Mouse (Mus musculus) kidney, embryonic 14.5 days (tissue): ENCODE measurements at regions not wholly inside any gene's neighbourhood (a gene's known extent, or its start where the extent isn't known, plus 50 kb on each side); places are given as distances from the start of the nearest gene placed in this dataset.

Source experiments
- ATAC-seq: fragments of 200-750 bp; cut with Nextera tagmentation; 2 replicates; pipeline ENCODE4 v1.8.0; 2017; ENCODE audit warnings: moderate number of reproducible peaks, mild to moderate bottlenecking, moderate TSS enrichment, moderate library complexity; ENCODE audit not compliant: low FRiP score, low TSS enrichment
- H3K27ac ChIP-seq: fragments of 300-500 bp; sonication (generic); 2 replicates; pipeline ENCODE4 v1.5.1; 2014; ENCODE audit warnings: low read depth, mild to moderate bottlenecking, low read length, moderate library complexity, mixed read lengths
- H3K27me3 ChIP-seq: fragments of 300-500 bp; sonication (generic); 2 replicates; pipeline ENCODE4 v1.6.1; 2014; ENCODE audit warnings: mild to moderate bottlenecking, low read length; ENCODE audit not compliant: control insufficient read depth, insufficient read depth
- H3K36me3 ChIP-seq: fragments of 300-500 bp; sonication (generic); 2 replicates; pipeline ENCODE4 v1.6.1; 2014; ENCODE audit warnings: low read length, mixed read lengths; ENCODE audit not compliant: control insufficient read depth, insufficient read depth
- H3K4me1 ChIP-seq: fragments of 300-500 bp; sonication (generic); 2 replicates; pipeline ENCODE4 v1.6.1; 2014; ENCODE audit warnings: low read length, mixed read lengths; ENCODE audit not compliant: control insufficient read depth, insufficient read depth
- H3K4me2 ChIP-seq: fragments of 300-500 bp; sonication (generic); replicated peaks from 2 replicates; pipeline ENCODE4 v1.6.1; 2014; ENCODE audit warnings: low read depth, mild to moderate bottlenecking, low read length
- H3K4me3 ChIP-seq: fragments of 300-500 bp; sonication (generic); 2 replicates; pipeline ENCODE4 v1.5.1; 2014; ENCODE audit warnings: mild to moderate bottlenecking, low read length
- H3K9ac ChIP-seq: fragments of 300-500 bp; sonication (generic); 2 replicates; pipeline ENCODE4 v1.6.1; 2014; ENCODE audit warnings: low read depth, mild to moderate bottlenecking, low read length, moderate library complexity
- H3K9me3 ChIP-seq: fragments of 300-500 bp; sonication (generic); 2 replicates; pipeline ENCODE4 v1.6.1; 2016; ENCODE audit warnings: low read length; ENCODE audit not compliant: control insufficient read depth
- WGBS: fragments of 180-500 bp; shearing (Covaris S2); extraction: QIAGEN DNeasy Blood & Tissue Kit; methylation state at CpG from one replicate; pipeline ENCODE4 v1.1.7; 2014; 5-methylcytosine and 5-hydroxymethylcytosine counted together

GRCm38 (mm10) chr10:25857954-25858616 lies 220.0 kb upstream of the Gm9767 start:
- no peak; the same call in 1 of the 2 replicates for ATAC-seq
- no peak overlapping the region for H3K4me2 ChIP-seq
- H3K27ac ChIP-seq: no peak overlapping the region
- no peaks in the 10 kb centered on the region for H3K27me3 ChIP-seq
- WGBS: 43% methylated on average over 10 of the region's 10 CpGs
- H3K9ac ChIP-seq: no peak overlapping the region
- H3K9me3 ChIP-seq: no peaks in the 10 kb centered on the region
- no peaks in the 10 kb centered on the region for H3K36me3 ChIP-seq
- H3K4me1 ChIP-seq: 0 out of 2 replicates have a peak, but pooled peaks cover 2% of the 10 kb centered on the region
- H3K4me3 ChIP-seq: no peak overlapping the region

GRCm38 (mm10) chr10:25844348-25844747 lies 233.7 kb upstream of the Gm9767 start:
- Histone ChIP-seq H3K9me3 (no peaks in the 10 kb centered on the region), H3K27me3 (no peaks in the 10 kb centered on the region), H3K4me2 (no peak overlapping the region), H3K36me3 (no peaks in the 10 kb centered on the region), H3K4me1 (no peaks in the 10 kb centered on the region), H3K27ac (no peak overlapping the region), H3K4me3 (no peak overlapping the region), H3K9ac (no peak overlapping the region)
- no peak for ATAC-seq

- H3K36me3 ChIP-seq: no peaks in the 10 kb centered on the region
- H3K4me1 ChIP-seq: no peaks in the 10 kb centered on the region
- no peaks in the 10 kb centered on the region for H3K27me3 ChIP-seq
- no peak overlapping the region for H3K9ac ChIP-seq
- H3K4me2 ChIP-seq: no peak overlapping the region
- no peak overlapping the region for H3K27ac ChIP-seq
- H3K4me3 ChIP-seq: no peak overlapping the region
- WGBS: 77% methylated on average over 2 of the region's 2 CpGs
- ATAC-seq: no peak
- H3K9me3 ChIP-seq: no peaks in the 10 kb centered on the region
These were observed 248.8 kb upstream of the Gm9767 start for GRCm38 (mm10) chr10:25829275-25829674.

GRCm38 (mm10) chr10:25804223-25804622 lies 268.2 kb upstream of the Smlr1 start:
- no peaks in the 10 kb centered on the region for H3K9me3 ChIP-seq
- 83% methylated on average over 3 of the region's 3 CpGs for WGBS
- no peak overlapping the region for H3K9ac ChIP-seq
- no peak overlapping the region for H3K27ac ChIP-seq
- H3K4me1 ChIP-seq: no peaks in the 10 kb centered on the region
- ATAC-seq: no peak
- H3K4me3 ChIP-seq: no peak overlapping the region
- no peak overlapping the region for H3K4me2 ChIP-seq
- H3K36me3 ChIP-seq: no peaks in the 10 kb centered on the region
- no peaks in the 10 kb centered on the region for H3K27me3 ChIP-seq

- WGBS: 63% methylated on average over 2 of the region's 2 CpGs
- Histone ChIP-seq H3K27me3 (no peaks in the 10 kb centered on the region), H3K4me1 (no peaks in the 10 kb centered on the region), H3K9me3 (no peaks in the 10 kb centered on the region), H3K4me2 (no peak overlapping the region), H3K4me3 (no peak overlapping the region), H3K27ac (no peak overlapping the region), H3K36me3 (no peaks in the 10 kb centered on the region), H3K9ac (no peak overlapping the region)
- no peak for ATAC-seq
These were observed 265.4 kb upstream of the Smlr1 start for GRCm38 (mm10) chr10:25801499-25801898.

GRCm38 (mm10) chr10:25798881-25799280 lies 262.8 kb upstream of the Smlr1 start:
- WGBS: 96% methylated on average over 2 of the region's 2 CpGs
- Histone ChIP-seq H3K4me1 (no peaks in the 10 kb centered on the region), H3K27ac (no peak overlapping the region), H3K9ac (no peak overlapping the region), H3K9me3 (no peaks in the 10 kb centered on the region), H3K4me2 (no peak overlapping the region), H3K36me3 (no peaks in the 10 kb centered on the region), H3K4me3 (no peak overlapping the region), H3K27me3 (no peaks in the 10 kb centered on the region)
- no peak for ATAC-seq

GRCm38 (mm10) chr10:25790363-25790821 lies 254.3 kb upstream of the Smlr1 start:
- Histone ChIP-seq H3K36me3 (no peaks in the 10 kb centered on the region), H3K9ac (no peak overlapping the region), H3K4me1 (no peaks in the 10 kb centered on the region), H3K27me3 (no peaks in the 10 kb centered on the region), H3K4me3 (no peak overlapping the region), H3K4me2 (no peak overlapping the region), H3K27ac (no peak overlapping the region), H3K9me3 (no peaks in the 10 kb centered on the region)
- no peak for ATAC-seq
- 72% methylated on average over 3 of the region's 3 CpGs for WGBS

- no peaks in the 10 kb centered on the region for H3K9me3 ChIP-seq
- no peak overlapping the region for H3K4me3 ChIP-seq
- H3K4me2 ChIP-seq: no peak overlapping the region
- H3K36me3 ChIP-seq: no peaks in the 10 kb centered on the region
- ATAC-seq: no peak
- H3K4me1 ChIP-seq: no peaks in the 10 kb centered on the region
- no peak overlapping the region for H3K9ac ChIP-seq
- H3K27ac ChIP-seq: no peak overlapping the region
- no peaks in the 10 kb centered on the region for H3K27me3 ChIP-seq
- 72% methylated on average over 6 of the region's 6 CpGs for WGBS
These were observed 252.6 kb upstream of the Smlr1 start for GRCm38 (mm10) chr10:25788660-25789059.

- WGBS: 88% methylated on average over 4 of the region's 4 CpGs
- no peak for ATAC-seq
These were observed 251.9 kb upstream of the Smlr1 start for GRCm38 (mm10) chr10:25788004-25788403.

More at GRCm38 (mm10) chr10:25788004-25788403, 251.9 kb upstream of the Smlr1 start:
- no peak overlapping the region for H3K4me3 ChIP-seq
- no peaks in the 10 kb centered on the region for H3K4me1 ChIP-seq
- H3K4me2 ChIP-seq: no peak overlapping the region
- no peaks in the 10 kb centered on the region for H3K27me3 ChIP-seq
- H3K9me3 ChIP-seq: no peaks in the 10 kb centered on the region
- no peak overlapping the region for H3K27ac ChIP-seq
- H3K36me3 ChIP-seq: no peaks in the 10 kb centered on the region
- H3K9ac ChIP-seq: no peak overlapping the region
